Mouse (Mus musculus): ENCODE measurements around the gene Notch3.
"Not testable (repeated sequence)": the region's sequence is repeated elsewhere in the genome, so short reads cannot be mapped to it uniquely, and the experiment has no call there.

Notch3 gene

DNA sequence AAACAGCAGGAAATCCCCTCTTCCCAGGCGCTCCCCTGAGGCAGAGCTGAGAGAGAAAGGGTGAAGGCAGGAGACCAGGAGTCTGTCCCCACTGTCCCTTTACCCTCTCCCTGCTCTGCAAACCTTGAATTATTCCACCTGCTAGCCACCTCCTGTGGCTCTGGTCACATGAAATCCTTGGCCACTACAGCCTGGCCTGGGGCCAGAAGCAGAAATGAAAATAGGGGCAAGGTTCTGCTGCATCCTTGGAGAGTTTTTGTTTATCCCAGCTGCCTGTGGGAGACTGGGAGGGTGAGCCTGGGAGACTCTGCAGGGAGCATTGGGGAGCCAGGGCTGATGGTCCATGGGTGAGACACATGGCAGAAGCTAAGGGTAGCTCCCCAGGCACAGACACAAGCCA, 69.0 kb downstream of the Notch3 start:
- no peak for DNase-seq (ENCODE audit: extremely low read depth, low read depth, low spot score)

DNA sequence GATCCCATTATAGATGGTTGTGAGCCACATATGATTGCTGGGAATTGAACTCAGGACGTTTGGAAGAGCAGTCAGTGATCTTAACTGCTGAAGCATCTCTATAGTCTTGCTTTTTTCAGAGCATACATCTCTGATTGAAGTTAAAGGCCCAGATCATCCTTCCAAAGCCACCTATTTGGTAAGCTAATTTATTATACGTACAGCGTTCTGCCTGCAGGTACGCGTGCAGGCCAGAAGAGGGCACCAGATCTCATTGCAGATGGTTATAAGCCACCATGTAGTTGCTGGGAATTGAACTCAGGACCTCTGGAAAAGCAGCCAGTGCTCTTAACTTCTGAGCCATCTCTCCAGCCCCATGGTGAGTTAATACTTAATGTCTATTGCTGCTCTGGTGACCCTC, 73.8 kb downstream of the Notch3 start:
- no peak for DNase-seq (ENCODE audit: extremely low read depth, low read depth, low spot score)

DNA sequence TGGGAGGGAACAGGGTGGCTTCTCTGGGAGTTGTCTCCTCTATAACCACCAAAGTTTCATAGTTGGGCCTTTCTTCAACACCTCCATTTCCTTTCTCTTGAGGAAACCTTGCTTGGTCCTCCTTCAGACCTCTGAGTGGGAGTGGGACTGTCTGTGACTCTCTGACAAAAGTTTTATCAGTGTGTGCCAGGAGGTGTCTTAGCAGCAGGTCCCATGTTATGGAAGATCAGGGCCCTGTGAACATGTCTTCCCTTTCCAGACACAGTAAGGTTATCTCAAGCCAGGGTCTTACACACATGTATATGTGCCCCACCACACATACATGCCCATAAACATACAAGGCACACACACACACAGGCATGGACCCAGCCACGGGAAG, 74.4 kb downstream of the Notch3 start:
- DNase-seq (ENCODE audit: extremely low read depth, low read depth, low spot score) = no peak

- DNase-seq (ENCODE audit: extremely low read depth, low read depth, low spot score) = not testable (repeated sequence)
Measured at GRCm38 (mm10) chr17:32091364-32092240, 75.0 kb downstream of the Notch3 start.

DNA sequence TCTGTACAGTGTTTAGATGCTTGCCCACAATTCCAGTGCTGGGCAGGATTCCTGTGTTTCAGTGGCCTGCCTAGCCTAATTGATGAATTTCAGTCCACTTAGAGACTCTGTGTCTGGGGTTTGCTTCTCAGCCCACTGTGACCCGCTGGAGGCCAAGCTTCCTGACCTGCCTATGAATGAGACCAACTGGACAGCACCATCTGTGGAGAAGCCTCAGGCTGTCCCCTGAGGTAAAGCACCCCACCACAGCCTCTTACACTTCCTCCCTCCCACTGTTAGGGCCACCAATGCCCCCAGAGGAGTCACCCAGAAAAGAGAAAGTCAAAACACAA, 75.7 kb downstream of the Notch3 start:
- no peak for DNase-seq (ENCODE audit: extremely low read depth, low read depth, low spot score)

- DNase-seq (ENCODE audit: extremely low read depth, low read depth, low spot score) = no peak
Measured at GRCm38 (mm10) chr17:32087069-32087468, 79.6 kb downstream of the Notch3 start.

- no peak for DNase-seq (ENCODE audit: extremely low read depth, low read depth, low spot score)
Measured at GRCm38 (mm10) chr17:32083351-32083750, 83.3 kb downstream of the Notch3 start.

- DNase-seq (ENCODE audit: extremely low read depth, low read depth, low spot score) = no peak
Measured at GRCm38 (mm10) chr17:32075164-32075563, 91.5 kb downstream of the Notch3 start.

DNA sequence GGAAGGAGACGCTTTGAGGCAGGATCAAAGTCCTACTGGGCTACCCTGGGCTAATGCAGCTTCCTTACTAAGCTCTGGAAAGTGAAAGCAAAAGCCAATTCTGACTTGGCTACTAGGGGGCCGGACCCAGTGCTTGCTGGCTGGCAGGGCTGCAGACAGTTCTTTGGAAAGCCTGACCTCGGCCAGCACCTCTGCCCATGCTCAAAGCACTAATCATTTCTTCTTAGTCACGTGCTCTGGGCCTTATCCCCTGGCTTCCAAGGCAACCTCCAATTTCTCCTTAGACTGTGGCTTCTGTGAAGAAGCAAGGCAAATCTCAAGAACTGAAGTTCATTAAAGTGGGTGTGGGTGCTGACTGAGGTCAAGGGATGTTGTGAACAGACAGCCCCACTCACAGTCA, 92.0 kb downstream of the Notch3 start:
- DNase-seq (ENCODE audit: extremely low read depth, low read depth, low spot score) = no peak

- no peak for DNase-seq (ENCODE audit: extremely low read depth, low read depth, low spot score)
Measured at GRCm38 (mm10) chr17:32073359-32073758, 93.3 kb downstream of the Notch3 start.

Data from fat pad, adult 2 months (tissue).